Mouse (Mus musculus) right cerebral cortex, postnatal 4 days (tissue): ENCODE data around the gene Cbx2.
A peak's percentile ranks its signal among the peaks of the same experiment; 100 is the strongest.

Source experiments
- DNase-seq: peaks from one replicate; pipeline ENCODE4 v3.0.0-alpha.2; 2022

The Cbx2 gene

DNA sequence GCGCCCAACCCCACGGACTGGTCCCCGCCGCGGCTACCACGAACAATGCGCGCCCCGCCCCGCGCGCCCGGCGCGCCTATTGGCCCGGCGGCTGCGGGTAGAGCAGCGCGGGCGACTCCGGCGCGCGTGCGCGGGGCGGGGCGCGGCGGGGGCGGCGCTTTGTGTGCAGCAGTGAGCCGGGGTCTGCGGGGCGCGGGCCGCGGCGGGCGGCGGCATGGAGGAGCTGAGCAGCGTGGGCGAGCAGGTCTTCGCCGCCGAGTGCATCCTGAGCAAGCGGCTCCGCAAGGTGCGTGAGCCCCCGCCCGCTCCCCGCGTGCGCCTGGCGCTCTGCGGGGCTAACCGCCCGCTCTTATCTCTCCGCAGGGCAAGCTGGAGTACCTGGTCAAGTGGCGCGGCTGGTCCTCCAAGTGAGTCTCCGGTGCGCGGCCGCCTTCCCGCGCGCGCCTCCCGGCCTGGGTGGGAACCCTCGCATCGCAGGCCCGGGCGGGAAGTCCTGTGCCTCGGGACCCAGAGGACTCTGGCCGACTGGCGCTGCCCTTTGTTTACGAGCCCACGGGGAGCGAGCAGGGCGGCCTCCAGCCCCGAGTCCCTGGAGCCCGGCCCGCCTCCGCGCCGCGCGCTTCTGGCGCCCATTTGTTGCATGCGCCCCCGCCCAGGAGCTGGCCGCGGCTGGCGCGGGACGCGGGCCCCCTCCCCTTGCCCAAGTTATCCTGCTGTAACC lies at the start of gene Cbx2:
TSS of gene Cbx2 (plus strand) at position 68 of the 721 bp plus-strand sequence.
- peak; percentile 85 for DNase-seq

DNA sequence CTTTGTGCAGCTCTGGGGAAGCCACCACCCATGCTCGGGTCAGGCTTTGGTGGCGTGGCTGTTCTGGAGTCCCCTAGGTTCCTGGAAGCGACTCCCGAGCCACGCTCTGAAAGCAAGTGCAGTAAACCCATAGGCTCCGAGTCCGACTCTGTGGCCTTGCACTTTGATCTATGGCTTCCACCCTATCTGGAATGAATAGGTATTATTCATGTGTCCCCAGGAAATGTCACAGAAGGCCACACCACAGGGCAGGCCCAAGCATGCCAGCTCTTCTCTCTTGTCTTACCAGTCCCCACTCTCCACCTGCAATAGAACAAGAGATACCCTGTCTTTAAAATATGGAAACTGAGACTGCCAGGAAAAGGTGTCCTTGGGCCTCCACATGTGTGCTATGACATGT lies 48.4 kb upstream of the Cbx2 start:
- DNase-seq, result no peak

DNA sequence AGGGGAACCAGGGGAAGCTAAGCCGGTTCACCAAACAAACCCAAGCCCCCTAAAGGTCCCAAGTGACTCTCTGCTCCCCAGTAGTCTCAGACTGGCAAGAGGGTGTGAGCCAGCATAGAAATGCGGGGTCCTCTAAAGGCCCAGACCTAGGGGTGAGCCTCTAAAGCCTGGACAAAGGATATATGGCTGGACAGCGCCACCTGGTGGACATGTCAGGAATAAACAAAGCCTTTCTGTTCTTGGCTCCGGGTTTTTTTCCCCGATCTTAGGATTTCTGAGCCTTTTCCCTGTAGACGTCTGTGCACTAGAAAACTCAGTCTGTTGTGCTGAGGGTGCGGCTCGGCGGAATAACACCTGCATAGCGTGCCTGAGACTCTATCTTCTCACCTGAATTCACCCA lies 47.3 kb upstream of the Cbx2 start:
- peak; percentile 84 for DNase-seq

DNA sequence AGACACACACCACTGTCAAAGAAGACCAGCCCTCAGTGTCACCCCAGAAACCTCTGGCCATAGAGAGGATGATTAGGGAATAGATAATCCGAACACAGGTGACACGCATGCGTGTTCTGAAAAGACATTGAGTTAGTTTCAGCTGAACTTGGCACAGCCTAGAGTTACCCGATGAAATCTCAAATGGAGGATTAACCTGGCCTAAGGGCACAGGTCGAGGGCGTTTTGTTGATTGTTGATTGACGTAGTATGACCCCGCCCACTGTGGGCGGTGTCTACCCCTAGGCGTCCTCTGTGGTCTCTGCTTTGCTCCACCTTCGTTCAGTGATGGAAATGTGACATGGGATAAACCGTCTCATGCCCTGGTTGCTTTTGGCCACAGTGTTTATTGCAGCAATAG lies 46.8 kb upstream of the Cbx2 start:
- no peak for DNase-seq

DNA sequence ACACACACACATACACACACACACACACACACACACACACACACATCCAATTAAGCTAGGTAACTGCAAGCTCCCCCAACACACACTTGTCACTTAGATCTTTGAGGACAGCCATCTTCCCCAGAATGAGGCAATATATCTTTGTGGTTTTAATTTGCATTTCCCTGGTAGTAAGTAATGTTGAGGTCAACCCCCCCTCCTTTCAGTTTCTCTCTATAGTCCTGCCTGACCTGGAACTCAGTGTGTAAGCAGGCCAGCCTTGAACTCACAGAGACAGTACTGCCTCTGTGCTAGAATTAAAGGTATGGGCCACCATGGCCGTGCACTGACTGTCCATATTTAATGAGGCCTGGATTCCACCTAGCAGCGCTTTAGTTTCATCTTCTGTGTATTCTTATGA lies 42.4 kb upstream of the Cbx2 start:
- no peak for DNase-seq

DNA sequence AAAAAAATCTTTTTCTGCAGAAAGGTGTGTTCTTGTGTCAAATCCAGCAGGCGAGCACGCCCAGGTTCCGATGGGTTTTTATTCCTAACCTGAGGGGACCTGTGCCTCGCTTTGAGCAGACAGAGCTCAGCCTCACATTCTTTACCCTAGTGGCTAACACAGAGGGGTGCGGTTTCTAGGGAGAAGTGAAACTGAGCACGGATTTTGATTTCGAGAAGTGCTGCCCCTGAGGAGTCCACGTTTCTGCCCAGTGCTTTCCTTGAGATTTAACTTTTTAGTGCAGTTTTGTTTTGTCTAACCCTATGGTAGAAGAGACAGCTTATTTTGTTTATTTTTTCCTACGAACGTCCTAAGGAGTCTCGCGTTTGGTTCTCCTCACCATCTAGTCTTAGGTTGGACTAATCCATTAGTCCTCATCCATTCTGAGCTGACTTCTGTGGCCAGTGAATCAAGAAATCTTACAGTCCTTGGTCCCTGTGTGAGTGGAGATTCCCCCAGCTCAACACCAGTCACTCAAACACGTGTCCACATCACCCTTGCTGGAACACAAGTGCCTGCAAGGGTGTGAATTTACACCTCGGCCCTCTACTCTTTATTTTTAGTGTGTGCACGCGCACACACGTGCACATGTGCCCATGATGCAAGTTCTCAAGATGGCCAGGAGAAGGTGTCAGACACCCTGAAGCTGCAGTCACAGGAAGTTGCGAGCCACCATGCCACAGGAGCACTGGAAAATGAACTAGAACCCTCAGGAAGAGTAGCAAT lies 41.6 kb upstream of the Cbx2 start:
- DNase-seq, result no peak

DNA sequence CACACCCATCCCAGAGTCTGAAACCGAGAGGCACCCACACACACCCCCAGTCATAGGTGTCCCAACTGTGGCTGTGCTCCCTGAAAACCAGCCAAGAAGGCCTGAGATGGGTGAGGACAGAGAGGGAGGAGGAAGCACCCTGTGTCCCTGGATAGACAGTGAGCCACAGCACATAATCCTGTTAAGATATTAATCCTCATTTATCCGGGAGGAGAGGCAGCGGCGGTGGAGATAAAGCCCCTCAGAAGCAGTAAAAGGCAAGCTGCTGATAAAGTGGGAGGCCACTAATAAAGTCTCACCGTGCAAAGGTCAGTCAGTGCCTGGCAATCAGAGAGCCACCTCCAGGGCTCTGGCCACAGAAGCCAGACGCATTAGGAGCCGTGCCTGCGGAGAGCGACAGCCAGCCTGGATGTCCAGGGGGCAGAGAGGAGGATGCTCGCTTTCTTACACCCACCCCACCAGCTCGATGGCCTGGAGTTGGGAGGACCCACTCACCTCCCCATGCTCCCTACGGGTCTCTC lies 40.1 kb upstream of the Cbx2 start:
- no peak for DNase-seq

DNA sequence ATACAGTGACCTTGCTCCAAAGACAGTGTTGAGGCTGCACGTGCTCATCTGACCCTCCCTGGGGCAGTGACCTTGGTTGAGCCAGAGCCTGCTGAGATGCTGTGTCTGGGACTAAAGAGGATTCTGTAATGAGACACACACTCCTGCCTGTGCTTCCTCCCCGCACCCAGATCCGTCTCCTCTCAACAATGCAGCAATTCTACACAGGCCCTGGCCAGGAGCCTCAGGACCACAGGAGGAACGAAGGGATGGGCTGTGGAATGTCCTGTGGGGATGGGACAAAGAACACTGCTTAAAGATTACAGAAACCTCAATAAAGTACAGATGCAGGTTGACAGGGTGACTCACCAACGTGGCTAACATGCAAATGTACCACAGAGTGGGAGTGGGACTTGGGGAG lies 37.2 kb upstream of the Cbx2 start:
- no peak for DNase-seq

DNA sequence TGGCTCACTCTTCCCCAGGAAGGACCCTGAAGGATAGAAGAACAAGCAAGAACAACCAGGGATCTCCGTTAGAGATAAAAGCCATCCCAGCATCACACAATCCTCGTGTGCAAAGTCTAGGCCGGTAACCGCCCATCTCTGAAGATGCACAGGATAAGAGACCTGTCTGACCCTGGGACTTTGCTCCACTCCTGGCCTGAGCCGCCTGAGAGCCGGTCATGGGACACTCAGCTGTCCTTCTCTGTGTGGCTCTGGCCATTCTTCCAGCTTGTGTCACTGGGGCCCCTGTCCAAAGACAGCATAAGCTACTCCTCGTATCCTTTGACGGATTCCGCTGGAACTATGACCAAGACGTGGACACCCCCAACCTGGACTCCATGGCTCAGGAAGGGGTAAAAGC lies 34.8 kb upstream of the Cbx2 start, which contains the start of gene Enpp7:
TSS of gene Enpp7 (plus strand) at position 190 of the 400 bp plus-strand sequence.
- DNase-seq, result no peak

DNA sequence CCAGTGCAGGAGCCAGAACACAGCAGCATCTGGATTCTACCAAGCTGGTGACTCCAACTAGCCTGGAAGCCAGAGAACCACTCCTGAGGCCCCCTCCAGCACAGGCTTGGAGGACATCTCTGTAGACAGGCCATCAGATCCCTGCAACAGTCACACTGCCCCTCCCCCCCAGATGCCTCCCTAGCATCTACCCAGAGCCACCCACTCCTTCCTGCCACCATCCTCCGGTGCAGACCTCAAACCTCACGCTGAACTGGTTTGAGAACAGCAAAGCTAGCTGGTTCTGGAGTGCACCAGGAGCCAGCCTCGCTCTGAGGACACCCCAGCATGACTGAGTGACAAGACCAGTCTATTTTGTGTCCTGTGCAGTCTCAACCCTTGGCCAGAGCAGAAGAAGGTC lies 30.0 kb upstream of the Cbx2 start:
- no peak for DNase-seq

DNA sequence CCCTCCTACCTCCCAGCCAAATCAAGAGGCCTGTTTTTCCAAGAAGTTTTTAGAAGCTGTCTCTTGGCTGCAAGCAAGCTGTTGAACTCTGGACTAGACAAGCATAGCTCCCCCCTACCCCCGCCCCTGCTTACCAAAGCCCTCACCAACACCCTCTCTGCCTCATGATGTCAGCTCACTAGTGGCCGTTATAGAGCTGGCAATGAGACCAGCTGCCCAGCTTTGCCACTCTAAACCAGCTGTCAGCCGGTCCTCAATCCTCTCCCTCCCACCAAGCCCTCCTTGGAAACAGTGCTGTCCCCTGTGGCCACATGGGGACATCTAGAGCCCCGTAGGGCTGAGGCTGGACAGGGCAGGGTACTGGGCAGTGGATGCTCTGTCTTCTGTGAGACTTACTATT lies 27.3 kb upstream of the Cbx2 start:
- DNase-seq, result no peak

DNA sequence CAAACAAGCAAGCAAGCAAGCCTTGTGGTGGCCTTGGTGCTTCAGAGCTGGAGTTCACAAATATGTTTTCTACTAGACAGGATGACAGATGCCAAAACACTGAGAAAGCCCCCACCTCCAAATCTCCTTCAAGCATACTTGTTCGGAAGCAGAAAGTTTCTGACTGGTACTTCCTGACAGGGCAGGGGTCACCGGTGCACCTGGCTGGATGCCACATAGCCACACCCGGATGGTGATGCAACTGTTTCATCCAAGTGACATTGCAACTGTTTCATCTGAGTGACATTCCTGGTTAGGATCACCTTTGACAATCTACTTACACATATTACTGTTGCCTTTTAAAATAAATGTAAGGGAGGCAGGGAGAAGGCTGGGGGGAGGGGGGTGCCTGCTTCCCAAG lies 25.6 kb upstream of the Cbx2 start:
- no peak for DNase-seq

DNA sequence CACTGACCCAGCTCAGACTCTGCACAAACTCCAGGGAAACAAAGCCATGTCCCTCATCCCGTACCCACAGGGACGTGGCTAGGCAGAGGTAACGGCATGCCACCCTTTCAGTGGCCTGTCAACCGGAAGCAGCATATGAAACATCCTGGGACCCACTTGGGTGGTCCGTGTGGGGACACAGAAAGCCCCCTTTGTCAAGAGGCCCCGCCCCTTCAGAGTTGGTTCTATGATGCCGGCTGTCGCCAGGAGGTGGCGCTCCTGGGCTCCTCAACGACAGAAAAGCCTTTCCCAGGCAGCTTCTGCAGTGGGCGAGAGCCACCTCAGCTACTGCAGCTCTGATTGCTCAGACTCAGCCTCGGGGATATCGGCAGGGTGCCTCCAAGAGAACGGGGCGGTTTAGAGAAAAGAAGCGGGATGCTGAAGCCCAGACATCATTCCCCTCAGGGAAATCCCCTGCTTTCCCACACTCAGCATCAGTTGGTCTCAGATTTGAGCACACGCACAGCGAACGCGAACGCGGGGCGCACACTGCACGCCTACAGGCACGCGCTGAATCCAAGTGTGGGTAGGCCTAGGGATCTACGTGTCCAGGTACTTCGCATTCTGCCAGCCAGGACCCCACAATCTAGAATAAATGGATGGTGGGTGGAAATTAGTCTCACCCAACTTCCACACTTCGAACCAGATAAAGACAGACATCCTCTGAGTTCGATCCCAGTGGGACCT lies 24.1 kb upstream of the Cbx2 start:
- DNase-seq, result peak; percentile 93

DNA sequence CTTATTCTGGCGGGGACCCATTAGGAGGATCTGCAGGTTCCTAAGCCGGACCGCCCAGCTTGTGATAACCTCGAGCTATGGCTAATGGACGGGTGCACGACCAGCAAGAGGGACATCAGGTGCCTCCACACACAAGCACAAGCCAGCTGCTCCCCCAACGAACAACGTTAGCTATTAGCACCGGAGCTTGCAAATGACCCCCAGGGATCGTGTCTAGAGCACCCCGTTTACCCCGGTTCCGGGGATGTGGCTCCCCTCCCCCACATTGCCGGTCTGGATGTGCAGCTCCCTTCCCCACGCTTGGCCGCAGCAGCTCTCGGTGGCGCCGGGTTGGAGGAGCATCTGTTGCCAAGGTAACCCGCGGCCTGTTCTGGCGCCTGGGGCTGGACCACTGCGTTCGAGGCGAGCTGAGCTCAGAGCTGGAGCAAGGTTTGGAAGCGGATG lies 23.4 kb upstream of the Cbx2 start:
- peak; percentile 64 for DNase-seq

DNA sequence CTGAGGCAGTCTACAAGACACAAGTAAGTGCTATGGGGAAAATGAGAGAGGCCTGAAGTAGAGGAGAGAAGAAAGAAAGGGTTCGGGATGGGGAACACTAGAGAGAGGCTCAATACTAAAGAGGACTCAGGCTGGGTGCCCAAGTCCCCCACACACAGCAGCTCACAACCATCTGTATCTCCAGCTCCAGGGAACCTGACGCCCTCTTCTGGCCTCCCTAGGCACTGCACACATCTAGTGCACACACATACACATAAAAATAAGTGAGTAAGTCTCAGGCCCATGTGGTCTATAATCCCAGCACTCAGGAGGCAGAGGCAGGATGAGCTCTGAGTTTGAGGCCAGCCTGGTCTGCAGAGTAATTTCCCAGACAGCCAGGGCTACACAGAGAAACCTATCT lies 21.9 kb upstream of the Cbx2 start:
- no peak for DNase-seq

DNA sequence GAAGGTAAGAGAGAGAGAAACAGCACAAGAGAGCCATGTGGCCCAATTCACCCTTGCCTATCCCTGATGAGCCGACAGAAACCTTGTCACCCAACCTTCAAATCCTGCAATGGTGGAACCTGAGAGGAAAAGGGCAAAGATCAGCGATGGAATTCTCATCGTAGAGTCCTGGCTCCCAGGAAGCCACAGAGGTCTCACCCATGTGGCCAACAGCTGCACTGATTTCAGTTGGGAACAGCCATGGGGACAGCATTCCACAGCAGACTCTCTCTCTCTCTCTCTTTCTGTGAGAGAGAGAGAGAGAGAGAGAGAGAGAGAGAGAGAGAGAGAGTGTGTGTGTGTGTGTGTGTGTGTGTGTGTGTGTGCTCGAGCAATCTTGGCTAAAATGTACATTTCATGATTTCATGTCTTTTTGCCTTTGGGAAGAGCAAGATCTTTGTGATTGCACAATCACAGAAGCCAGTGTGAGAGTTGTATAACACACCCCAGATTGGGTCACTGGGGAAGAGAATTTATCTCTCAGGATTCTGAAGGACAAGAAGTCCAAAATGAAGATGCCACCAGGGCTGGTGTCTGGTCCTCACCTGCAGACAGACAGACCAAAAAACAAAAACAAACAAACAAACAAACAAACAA lies 21.2 kb upstream of the Cbx2 start:
- no peak for DNase-seq

DNA sequence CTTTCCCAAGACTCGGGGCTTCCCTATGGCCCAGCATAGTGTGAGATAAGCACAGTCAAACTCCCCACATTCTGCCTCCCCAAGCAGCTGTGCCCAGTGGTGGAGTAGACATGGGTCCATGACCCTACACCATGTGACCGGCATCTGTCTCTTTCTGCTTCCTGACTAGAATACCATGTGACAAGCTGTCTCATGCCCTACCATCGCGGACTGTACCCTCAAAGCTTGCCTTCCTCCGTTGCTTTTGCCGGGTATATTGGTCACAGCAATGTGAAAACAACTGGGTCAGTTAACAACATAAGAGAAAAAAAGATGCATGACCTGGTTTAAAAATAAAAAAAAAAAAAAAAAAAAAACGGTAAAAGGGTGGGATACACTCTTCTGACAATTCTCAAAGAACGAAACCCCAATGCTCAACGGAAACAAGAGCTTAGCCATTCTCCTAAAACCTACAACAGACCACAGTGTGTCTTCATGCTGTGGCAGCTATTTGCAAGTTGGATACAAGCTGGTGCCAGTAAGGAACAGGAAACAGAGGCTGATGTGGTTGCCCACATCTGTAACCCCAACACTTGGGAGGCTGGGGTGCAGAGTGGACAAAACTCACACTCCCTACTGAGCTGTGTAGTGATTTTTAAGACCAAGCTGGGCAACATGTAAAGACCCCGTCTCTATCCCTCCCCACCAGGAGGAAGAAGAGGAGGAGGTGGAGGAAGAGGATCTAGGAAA lies 17.1 kb upstream of the Cbx2 start:
- no peak for DNase-seq

DNA sequence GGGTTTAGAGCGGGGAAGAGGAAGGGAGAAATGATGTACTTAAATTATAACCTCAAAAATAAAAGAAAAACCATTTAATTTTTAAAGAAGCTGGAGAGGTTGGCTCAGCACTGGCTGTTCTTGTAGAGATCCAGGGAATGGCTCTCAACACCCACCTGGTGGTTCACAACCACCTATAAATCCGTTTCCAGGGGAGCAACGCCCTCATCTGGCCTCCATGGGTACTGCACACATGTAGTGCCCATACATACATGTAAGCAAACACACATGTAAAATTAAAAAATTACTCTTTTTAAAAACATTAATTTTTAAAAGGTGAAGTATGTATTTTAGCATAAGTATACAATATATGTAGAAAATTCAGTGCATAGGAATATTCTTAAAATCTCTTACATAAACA lies 16.3 kb upstream of the Cbx2 start:
- no peak for DNase-seq

DNA sequence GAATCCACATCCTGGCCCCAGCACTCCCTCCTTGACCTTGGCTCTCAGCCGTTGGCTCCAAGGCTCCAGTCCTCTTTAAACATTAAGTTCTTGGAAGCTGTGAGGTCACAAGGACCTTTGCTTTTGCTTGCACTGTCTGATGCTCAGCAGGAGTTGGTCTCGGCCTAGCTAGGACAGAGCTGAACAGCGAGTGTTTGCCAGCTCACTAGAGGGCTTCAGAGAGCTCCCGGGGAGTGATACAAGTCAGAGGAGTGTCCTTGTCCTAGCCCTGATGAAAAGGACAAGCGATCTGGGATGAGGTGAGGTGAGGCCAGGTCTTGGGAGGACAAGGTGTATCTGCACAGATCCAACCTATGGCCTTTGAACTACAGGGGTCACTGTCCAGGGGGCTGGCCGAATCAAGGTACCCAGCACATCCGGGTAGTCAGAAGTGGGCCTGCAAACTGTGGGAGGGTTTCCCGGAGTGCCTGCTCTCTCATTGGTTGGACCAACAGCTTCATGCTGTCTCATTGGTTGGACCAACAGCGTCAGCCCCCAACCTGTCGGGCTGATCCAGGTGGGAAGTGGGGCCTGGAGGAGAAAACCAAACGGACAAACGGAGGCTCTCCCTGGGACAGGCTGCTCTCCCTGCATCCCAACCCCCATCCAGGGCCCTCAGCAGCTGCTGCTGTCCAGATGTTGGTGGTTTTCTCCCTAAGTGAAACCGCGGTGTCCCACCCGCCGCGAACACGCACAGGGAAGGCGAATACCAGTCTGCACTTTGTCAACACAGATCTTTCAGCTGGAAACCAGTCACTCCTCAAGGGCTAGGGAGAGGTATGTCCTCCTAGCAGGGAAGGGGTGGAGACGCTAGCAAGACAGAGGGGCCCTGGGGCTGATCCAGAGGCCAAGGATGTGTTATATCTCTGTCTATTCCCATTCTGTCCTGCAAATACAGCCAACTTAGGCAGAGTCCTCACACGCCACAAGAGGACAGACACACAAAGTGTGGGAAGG lies 15.0 kb upstream of the Cbx2 start:
- no peak for DNase-seq

DNA sequence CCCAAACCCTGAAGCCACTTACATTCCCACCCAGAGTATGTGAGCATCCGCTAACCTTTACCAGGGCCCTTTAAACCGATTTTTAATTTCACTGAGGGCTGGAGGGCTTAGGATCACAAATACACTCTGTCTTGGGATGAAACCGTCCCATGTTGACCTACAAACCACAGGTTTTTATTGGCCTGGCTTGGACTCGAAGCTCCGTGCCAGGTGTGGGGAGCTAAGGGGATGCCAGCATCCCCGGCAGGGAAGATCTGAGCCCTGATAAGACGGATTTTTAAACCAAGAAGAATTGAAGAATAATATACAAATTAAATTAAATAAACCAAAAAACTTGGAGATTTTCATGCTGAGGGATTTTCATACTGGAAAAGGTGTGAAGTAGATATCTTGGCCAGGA lies 8.3 kb upstream of the Cbx2 start:
- DNase-seq, result no peak

DNA sequence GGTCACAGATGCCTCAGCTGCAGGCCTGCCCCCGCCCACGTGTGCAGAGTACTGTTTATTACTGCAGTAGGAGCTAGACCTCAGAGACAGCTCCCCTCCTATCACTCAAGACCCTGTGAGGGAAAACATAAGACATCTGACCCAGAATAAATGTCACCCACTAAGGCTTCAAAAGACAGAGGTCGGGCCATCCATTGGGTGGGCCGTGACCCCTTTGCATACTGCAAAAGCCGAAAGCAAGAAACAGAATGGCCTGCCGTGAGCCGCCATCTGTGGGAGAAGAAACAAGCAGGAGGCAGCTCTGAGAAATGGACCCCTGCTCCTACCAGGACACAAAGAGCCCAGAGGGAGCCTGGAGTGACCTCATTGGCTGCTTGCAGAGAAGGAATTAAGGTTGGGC lies 5.3 kb upstream of the Cbx2 start:
- no peak for DNase-seq
